Mouse (Mus musculus) forebrain, embryonic 13.5 days (tissue): Measurements from ENCODE around the gene Itgb7. TPM values are rescaled to one million over a fixed set of nuclear protein-coding genes. Genes with fewer than 3 reads are reported as not detected.

Experiments
- ATAC-seq: fragments of 200-750 bp; cut with Nextera tagmentation; 2 replicates; pipeline ENCODE4 v1.8.0; 2017
- H3K27ac ChIP-seq: fragments of 300-500 bp; sonication (generic); 2 replicates; pipeline ENCODE4 v1.5.1; 2015; ENCODE audit warnings: inconsistent platforms, mild to moderate bottlenecking, moderate library complexity
- H3K27me3 ChIP-seq: fragments of 300-500 bp; sonication (generic); 2 replicates; pipeline ENCODE4 v1.6.1; 2015; ENCODE audit warnings: mild to moderate bottlenecking, inconsistent platforms
- H3K36me3 ChIP-seq: fragments of 300-500 bp; sonication (generic); 2 replicates; pipeline ENCODE4 v1.6.1; 2015; ENCODE audit warnings: mild to moderate bottlenecking, inconsistent platforms; ENCODE audit not compliant: poor library complexity, severe bottlenecking
- H3K4me1 ChIP-seq: fragments of 300-500 bp; sonication (generic); 2 replicates; pipeline ENCODE4 v1.6.1; 2015; ENCODE audit warnings: inconsistent platforms
- H3K4me2 ChIP-seq: fragments of 300-500 bp; sonication (generic); 2 replicates; pipeline ENCODE4 v1.6.1; 2015; ENCODE audit warnings: inconsistent platforms, mild to moderate bottlenecking, moderate library complexity
- H3K4me3 ChIP-seq: fragments of 300-500 bp; sonication (generic); 2 replicates; pipeline ENCODE4 v1.5.1; 2015; ENCODE audit warnings: mild to moderate bottlenecking, inconsistent platforms
- H3K9ac ChIP-seq: fragments of 300-500 bp; sonication (generic); 2 replicates; pipeline ENCODE4 v1.6.1; 2015; ENCODE audit warnings: mild to moderate bottlenecking, inconsistent platforms
- H3K9me3 ChIP-seq: fragments of 300-500 bp; sonication (generic); replicated peaks from 2 replicates; pipeline ENCODE4 v1.6.1; 2016; ENCODE audit warnings: inconsistent platforms
- WGBS: fragments of 180-500 bp; shearing (Covaris S2); methylation state at CpG from one replicate; pipeline ENCODE4 v1.1.7; 2015; 5-methylcytosine and 5-hydroxymethylcytosine counted together
- polyA plus RNA-seq: library from polyadenylated mRNA; unstranded; fragments of >200 nt; fragmentation: Nextera tagmentation; extraction: Ambion mirVana; gene quantifications from 2 replicates; pipeline ENCODE4 v1.2.1, GENCODE M21; 2015

Itgb7 gene
- polyA plus RNA-seq, 1 experiment from 2014 or later, result 0.32 TPM

DNA sequence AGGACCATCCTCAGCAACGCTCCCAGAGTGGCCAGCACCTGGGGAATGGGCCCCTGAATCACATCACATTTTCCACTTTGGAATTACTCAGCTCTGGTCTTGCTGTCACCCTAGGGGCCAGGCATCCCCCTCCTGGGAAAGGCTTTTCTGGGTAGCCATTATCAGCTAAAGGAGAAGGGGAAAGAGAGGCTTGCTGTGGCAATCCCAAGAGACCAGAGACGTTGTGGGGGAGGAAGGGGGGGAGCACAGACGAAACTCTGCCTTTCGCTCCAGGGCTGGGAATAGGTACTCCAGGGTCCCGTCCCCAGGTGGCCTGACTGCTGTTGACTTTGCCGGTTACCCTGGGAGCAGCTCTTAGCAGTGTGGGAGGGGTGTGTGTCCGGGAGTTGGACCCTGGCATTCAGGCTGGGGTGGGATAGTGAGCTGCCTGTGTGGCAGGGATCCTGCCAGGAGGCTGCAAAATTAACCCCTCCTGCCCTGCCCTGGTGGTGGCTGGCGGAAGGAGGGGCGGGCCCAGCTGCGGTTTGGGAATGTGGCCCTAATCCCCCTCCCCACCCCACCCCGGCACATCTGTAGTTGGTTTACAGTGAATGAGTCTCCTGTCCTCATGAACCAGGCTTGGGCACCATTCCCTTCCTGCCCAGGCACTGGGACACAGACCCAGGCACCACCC lies 27.0 kb upstream of the Itgb7 start:
- Histone ChIP-seq H3K4me2 (no peak overlapping the region), H3K9ac (0 out of 2 replicates have a peak overlapping the region, but pooled peaks have one; percentile 14), H3K27ac (no peak overlapping the region), H3K27me3 (peaks cover 62% of the 10 kb centered on the region), H3K9me3 (no peaks in the 10 kb centered on the region), H3K36me3 (no peaks in the 10 kb centered on the region), H3K4me1 (peaks cover 30% of the 10 kb centered on the region), H3K4me3 (no peak overlapping the region)
- no peak for ATAC-seq
- WGBS, result 16% methylated on average over 11 of the region's 11 CpGs

DNA sequence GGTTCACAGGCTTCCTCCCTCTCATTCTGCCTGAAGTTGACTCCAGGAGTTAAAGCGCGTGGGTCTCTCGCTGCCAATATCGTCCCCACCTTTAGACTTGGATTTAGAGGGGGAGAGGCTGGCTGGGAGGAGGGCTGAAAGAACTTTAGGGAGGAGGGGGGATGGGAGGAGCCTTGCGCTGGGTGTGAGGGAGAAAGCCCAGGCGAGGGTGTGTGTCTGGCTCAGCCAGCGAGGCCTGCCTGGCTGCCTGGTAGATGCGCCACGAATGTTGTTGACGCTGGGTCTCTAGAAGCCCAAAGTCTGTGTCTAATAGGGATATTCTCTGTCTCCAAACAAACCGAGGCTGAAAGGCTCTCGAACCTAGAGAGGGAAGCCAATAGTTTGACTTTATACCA lies 26.3 kb upstream of the Itgb7 start:
- Histone ChIP-seq H3K4me2 (peak overlapping the region; percentile 93), H3K27me3 (peaks cover 62% of the 10 kb centered on the region), H3K36me3 (no peaks in the 10 kb centered on the region), H3K9me3 (no peaks in the 10 kb centered on the region), H3K4me1 (peaks cover 30% of the 10 kb centered on the region), H3K9ac (0 out of 2 replicates have a peak overlapping the region, but pooled peaks have one; percentile 70), H3K27ac (no peak overlapping the region), H3K4me3 (peak overlapping the region; percentile 52)
- 7% methylated on average over 12 of the region's 12 CpGs for WGBS
- no peak for ATAC-seq

GRCm38 (mm10) chr15:102257202-102258075 lies 25.7 kb upstream of the Itgb7 start, which contains the start of gene Rarg:
TSS of gene Rarg (minus strand) at chr15:102257517.
- Histone ChIP-seq H3K4me2 (peak within 1 kb of the TSS; percentile 93), H3K27me3 (peaks cover 57% of the 10 kb centered on the region)
- ATAC-seq, result 0 out of 2 replicates have a peak, but pooled peaks have one; percentile 39

DNA sequence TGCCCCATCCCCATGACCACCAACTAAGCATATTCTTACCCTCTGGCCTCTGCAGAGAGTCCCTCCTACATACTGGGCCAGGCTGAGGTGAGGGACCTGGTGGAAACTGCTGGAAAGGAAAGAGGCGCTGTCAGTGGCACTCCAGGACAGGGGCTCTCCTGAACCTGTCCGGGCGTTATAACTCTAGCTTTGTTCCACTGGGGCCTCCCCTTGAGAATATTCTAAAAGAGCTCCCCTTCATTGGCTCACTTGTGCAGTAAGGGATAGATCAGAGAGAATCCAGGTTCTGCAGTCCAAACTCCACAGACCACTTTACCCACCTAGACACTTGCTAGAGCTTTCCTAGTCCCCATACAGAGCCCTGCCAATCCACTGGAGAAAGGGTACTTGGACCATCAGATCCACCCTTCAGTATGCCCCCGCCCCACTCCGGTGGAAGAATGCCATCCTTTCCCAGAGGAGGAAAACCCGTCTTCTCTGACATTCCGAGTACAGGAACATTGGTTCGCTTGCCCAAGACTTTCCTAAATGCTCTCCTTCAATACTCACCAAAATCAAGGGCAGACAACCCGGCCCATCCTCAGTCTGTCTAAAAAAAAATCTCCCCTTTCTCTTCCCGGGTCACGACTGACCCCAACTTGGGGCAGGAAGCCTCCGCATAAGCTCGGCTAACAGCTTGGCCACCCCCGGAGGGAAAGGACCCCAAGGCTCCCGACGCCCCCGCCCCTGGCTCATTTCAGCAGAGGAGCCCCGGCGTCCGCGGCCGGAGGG lies 24.9 kb upstream of the Itgb7 start:
- H3K4me3 ChIP-seq, result peak overlapping the region; percentile 52
- H3K4me1 ChIP-seq, result peaks cover 30% of the 10 kb centered on the region
- no peaks in the 10 kb centered on the region for H3K9me3 ChIP-seq
- peaks cover 52% of the 10 kb centered on the region for H3K27me3 ChIP-seq
- H3K36me3 ChIP-seq, result no peaks in the 10 kb centered on the region
- H3K4me2 ChIP-seq, result peak overlapping the region; percentile 93
- ATAC-seq, result no peak
- peak overlapping the region; percentile 70 for H3K9ac ChIP-seq
- WGBS, result 10% methylated on average over 20 of the region's 22 CpGs
- no peak overlapping the region; the same call in 1 of the 2 replicates for H3K27ac ChIP-seq

More at GRCm38 (mm10) chr15:102257202-102258075, 25.7 kb upstream of the Itgb7 start, which contains the start of gene Rarg:
- peak within 1 kb of the TSS; percentile 52 for H3K4me3 ChIP-seq
- H3K9ac ChIP-seq, result peak within 1 kb of the TSS; percentile 70
- no peaks in the 10 kb centered on the region for H3K9me3 ChIP-seq
- peaks cover 30% of the 10 kb centered on the region for H3K4me1 ChIP-seq
- under 1% methylated on average over 36 of the region's 46 CpGs for WGBS
- no peak within 1 kb of the TSS; the same call in 1 of the 2 replicates for H3K27ac ChIP-seq
- no peaks in the 10 kb centered on the region for H3K36me3 ChIP-seq

GRCm38 (mm10) chr15:102255547-102256255 lies 24.0 kb upstream of the Itgb7 start:
- Histone ChIP-seq H3K27ac (no peak overlapping the region), H3K9me3 (no peaks in the 10 kb centered on the region), H3K4me3 (no peak overlapping the region), H3K9ac (no peak overlapping the region), H3K27me3 (peaks cover 54% of the 10 kb centered on the region), H3K4me1 (peaks cover 30% of the 10 kb centered on the region), H3K36me3 (no peaks in the 10 kb centered on the region), H3K4me2 (no peak overlapping the region)
- WGBS, result 50% methylated on average over 14 of the region's 14 CpGs
- no peak for ATAC-seq

GRCm38 (mm10) chr15:102250521-102250920 lies 18.8 kb upstream of the Itgb7 start:
- Histone ChIP-seq H3K9ac (no peak overlapping the region), H3K27me3 (peaks cover 57% of the 10 kb centered on the region), H3K4me1 (peaks cover 41% of the 10 kb centered on the region), H3K36me3 (no peaks in the 10 kb centered on the region), H3K4me3 (no peak overlapping the region), H3K4me2 (no peak overlapping the region), H3K9me3 (no peaks in the 10 kb centered on the region), H3K27ac (no peak overlapping the region)
- 67% methylated on average over 5 of the region's 5 CpGs for WGBS
- ATAC-seq, result no peak

DNA sequence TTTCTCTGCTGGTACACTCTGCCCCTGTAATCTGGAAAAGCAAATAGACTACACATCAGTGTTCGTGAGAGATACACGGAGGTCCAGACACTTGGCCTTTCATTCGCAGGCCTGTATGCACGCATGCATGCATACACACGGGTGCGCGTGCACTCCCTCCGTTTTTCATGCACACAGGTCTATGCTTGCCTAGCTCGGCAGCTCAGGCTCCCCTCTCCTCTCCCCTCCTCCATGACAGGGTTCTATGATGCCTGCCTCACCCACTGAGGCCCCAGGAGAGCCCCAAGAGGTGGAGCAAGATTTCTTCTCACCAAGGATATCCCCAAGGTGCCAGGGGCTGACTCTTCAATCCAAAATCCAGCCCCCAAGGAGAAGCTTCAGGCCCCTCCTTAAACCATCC lies 18.2 kb upstream of the Itgb7 start:
- Histone ChIP-seq H3K9ac (no peak overlapping the region), H3K9me3 (no peaks in the 10 kb centered on the region), H3K27ac (no peak overlapping the region), H3K4me1 (peaks cover 44% of the 10 kb centered on the region), H3K4me3 (no peak overlapping the region), H3K27me3 (peaks cover 57% of the 10 kb centered on the region), H3K4me2 (no peak overlapping the region), H3K36me3 (no peaks in the 10 kb centered on the region)
- ATAC-seq, result no peak
- WGBS, result 47% methylated on average over 9 of the region's 9 CpGs

DNA sequence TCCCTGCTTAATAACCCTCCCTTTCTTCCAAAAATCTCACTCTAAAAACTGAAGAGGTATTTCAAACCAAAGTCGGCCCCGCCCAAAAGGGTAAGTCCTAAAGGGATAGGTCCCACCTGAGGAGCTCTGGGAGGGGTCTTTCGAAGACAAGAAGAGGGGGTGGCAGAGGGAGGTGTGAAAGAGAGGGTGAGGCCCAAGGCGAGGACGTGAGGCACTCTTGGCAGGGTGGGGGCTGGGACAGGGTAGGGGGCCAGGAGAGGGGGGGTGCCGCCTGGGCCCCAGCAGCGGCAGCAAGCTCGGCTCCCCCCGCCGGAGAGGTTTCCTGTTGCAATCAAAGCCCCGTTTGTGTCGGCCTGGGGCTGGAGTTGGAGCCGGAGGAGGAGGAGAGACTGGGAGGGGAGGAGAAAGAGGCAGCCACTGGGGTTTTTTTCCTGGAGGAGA lies 17.5 kb upstream of the Itgb7 start:
- peaks cover 48% of the 10 kb centered on the region for H3K4me1 ChIP-seq
- no peak overlapping the region for H3K27ac ChIP-seq
- no peak overlapping the region for H3K4me3 ChIP-seq
- no peaks in the 10 kb centered on the region for H3K9me3 ChIP-seq
- H3K36me3 ChIP-seq, result no peaks in the 10 kb centered on the region
- ATAC-seq, result no peak
- 2% methylated on average over 13 of the region's 13 CpGs for WGBS
- H3K27me3 ChIP-seq, result peaks cover 60% of the 10 kb centered on the region
- H3K9ac ChIP-seq, result no peak overlapping the region
- H3K4me2 ChIP-seq, result peak overlapping the region; percentile 19; the same call in 1 of the 2 replicates

- Histone ChIP-seq H3K27ac (no peak overlapping the region), H3K4me1 (peaks cover 48% of the 10 kb centered on the region), H3K9ac (no peak overlapping the region), H3K36me3 (no peaks in the 10 kb centered on the region), H3K4me2 (peak overlapping the region; percentile 97; the same call in 1 of the 2 replicates), H3K4me3 (no peak overlapping the region), H3K27me3 (peaks cover 60% of the 10 kb centered on the region), H3K9me3 (no peaks in the 10 kb centered on the region)
- ATAC-seq, result no peak
- 0% methylated on average over 2 of the region's 3 CpGs for WGBS
Measured at GRCm38 (mm10) chr15:102248812-102249191, 17.1 kb upstream of the Itgb7 start.

- Histone ChIP-seq H3K27ac (peak overlapping the region; percentile 22; the same call in 1 of the 2 replicates), H3K27me3 (peaks cover 65% of the 10 kb centered on the region), H3K4me3 (peak overlapping the region; percentile 57), H3K4me2 (peak overlapping the region; percentile 97), H3K4me1 (peaks cover 53% of the 10 kb centered on the region), H3K9me3 (no peaks in the 10 kb centered on the region), H3K36me3 (no peaks in the 10 kb centered on the region), H3K9ac (peak overlapping the region; percentile 69)
- WGBS, result 1% methylated on average over 8 of the region's 8 CpGs
- ATAC-seq, result no peak
Measured at GRCm38 (mm10) chr15:102248131-102248811, 16.5 kb upstream of the Itgb7 start.
